Mouse (Mus musculus) midbrain, postnatal 0 days (tissue): ENCODE measurements around the gene Gm3233. TPM values are rescaled to one million over a fixed set of nuclear protein-coding genes. Genes with fewer than 3 reads are reported as not detected.
"Not testable (repeated sequence)": the region's sequence is repeated elsewhere in the genome, so short reads cannot be mapped to it uniquely, and the experiment has no call there.

ENCODE experiments used
- ATAC-seq: fragments of 200-750 bp; cut with Nextera tagmentation; 2 replicates; pipeline ENCODE4 v1.8.0; 2017; ENCODE audit warnings: moderate number of reproducible peaks, mild to moderate bottlenecking, moderate TSS enrichment, moderate library complexity; ENCODE audit not compliant: low FRiP score
- DNase-seq: peaks from one replicate; pipeline ENCODE4 v3.0.0-alpha.2; 2015; ENCODE audit warnings: low spot score
- H3K27ac ChIP-seq: fragments of 300-500 bp; sonication (generic); 2 replicates; pipeline ENCODE4 v1.5.1; 2014; ENCODE audit warnings: low read depth, mild to moderate bottlenecking, low read length, mixed read lengths
- H3K27me3 ChIP-seq: fragments of 300-500 bp; sonication (generic); 2 replicates; pipeline ENCODE4 v1.6.1; 2014; ENCODE audit warnings: low read length, control low read depth, mixed read lengths; ENCODE audit not compliant: insufficient read depth
- H3K36me3 ChIP-seq: fragments of 300-500 bp; sonication (generic); 2 replicates; pipeline ENCODE4 v1.6.1; 2014; ENCODE audit warnings: low read length, control low read depth, mixed read lengths; ENCODE audit not compliant: insufficient read depth
- H3K4me1 ChIP-seq: fragments of 300-500 bp; sonication (generic); 2 replicates; pipeline ENCODE4 v1.6.1; 2014; ENCODE audit warnings: mild to moderate bottlenecking, control low read depth, antibody characterized with exemption, low read length, mixed read lengths; ENCODE audit not compliant: insufficient read depth
- H3K4me2 ChIP-seq: fragments of 300-500 bp; sonication (generic); 2 replicates; pipeline ENCODE4 v1.6.1; 2014; ENCODE audit warnings: low read depth, mild to moderate bottlenecking, low read length, mixed read lengths; ENCODE audit not compliant: poor library complexity, severe bottlenecking
- H3K4me3 ChIP-seq: fragments of 300-500 bp; sonication (generic); 2 replicates; pipeline ENCODE4 v1.5.1; 2014; ENCODE audit warnings: low read depth, mild to moderate bottlenecking, low read length, moderate library complexity
- H3K9ac ChIP-seq: fragments of 300-500 bp; sonication (generic); replicated peaks from 2 replicates; pipeline ENCODE4 v1.6.1; 2014; ENCODE audit warnings: mild to moderate bottlenecking, low read length, moderate library complexity, mixed read lengths; ENCODE audit not compliant: poor library complexity, severe bottlenecking
- H3K9me3 ChIP-seq: fragments of 300-500 bp; sonication (generic); 2 replicates; pipeline ENCODE4 v1.6.1; 2016; ENCODE audit warnings: low read length, control low read depth
- CTCF ChIP-seq: IDR thresholded peaks from 2 replicates; pipeline ENCODE4 v1.5.1; 2016; ENCODE audit warnings: antibody characterized with exemption, mild to moderate bottlenecking
- WGBS: fragments of 180-500 bp; shearing (Covaris S2); extraction: QIAGEN DNeasy Blood & Tissue Kit; methylation state at CpG from one replicate; pipeline ENCODE4 v1.1.7; 2014; 5-methylcytosine and 5-hydroxymethylcytosine counted together
- polyA plus RNA-seq: library from polyadenylated mRNA; unstranded; fragments of >200 nt; fragmentation: Nextera tagmentation; extraction: Ambion mirVana; gene quantifications from 2 replicates; pipeline ENCODE4 v1.2.1, GENCODE M21; 2015
- total RNA-seq: library from RNA; depleted of rRNA; stranded (reverse); fragments of >200 nt; gene quantifications from 2 replicates; pipeline ENCODE4 v1.2.3, GENCODE M21; 2014

Gm3233 gene
- total and polyA plus RNA-seq, 2 experiments from 2014 or later = not detected

GRCm38 (mm10) chr10:77769727-77770126 lies 10.2 kb upstream of the Gm3233 start:
- H3K4me3 ChIP-seq = no peak overlapping the region
- H3K4me1 ChIP-seq = no peaks in the 10 kb centered on the region
- DNase-seq (no peak), ATAC-seq (no peak)
- no peaks in the 10 kb centered on the region for H3K27me3 ChIP-seq
- H3K36me3 ChIP-seq = no peaks in the 10 kb centered on the region
- H3K27ac ChIP-seq = no peak overlapping the region
- H3K9ac ChIP-seq = no peak overlapping the region
- 90% methylated on average over 1 of the region's 1 CpGs for WGBS
- H3K9me3 ChIP-seq = 0 out of 2 replicates have a peak, but pooled peaks cover 4% of the 10 kb centered on the region
- TF ChIP-seq CTCF = no peak
- no peak overlapping the region for H3K4me2 ChIP-seq

DNA sequence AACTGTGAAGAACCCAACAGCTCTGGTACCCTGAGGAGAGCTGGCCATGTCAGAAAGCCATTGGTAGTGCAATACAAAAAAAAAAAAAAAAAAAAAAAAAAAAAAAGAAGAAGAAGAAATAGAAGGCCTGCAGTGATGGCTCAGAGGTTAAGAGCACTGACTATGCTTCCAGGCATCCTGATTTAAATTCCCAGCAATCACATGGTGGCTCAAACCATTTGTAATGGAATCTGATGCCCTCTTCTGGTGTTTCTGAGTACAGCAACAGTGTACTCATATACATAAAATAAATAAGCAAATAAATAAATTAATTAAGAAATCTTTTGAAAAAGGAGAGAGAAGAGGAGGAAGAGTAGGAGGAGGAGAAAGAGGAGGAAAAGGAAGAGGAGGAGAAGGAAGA lies 6.0 kb downstream of the Gm3233 start:
- no peak overlapping the region for H3K9ac ChIP-seq
- no peak for DNase-seq
- TF ChIP-seq CTCF = peak; percentile 15; the same call in 1 of the 2 replicates
- H3K4me1 ChIP-seq = no peaks in the 10 kb centered on the region
- H3K27ac ChIP-seq = no peak overlapping the region
- no peak overlapping the region for H3K4me3 ChIP-seq
- no peaks in the 10 kb centered on the region for H3K27me3 ChIP-seq
- no peaks in the 10 kb centered on the region for H3K9me3 ChIP-seq
- no peak overlapping the region for H3K4me2 ChIP-seq
- no peaks in the 10 kb centered on the region for H3K36me3 ChIP-seq
- ATAC-seq = no peak

DNA sequence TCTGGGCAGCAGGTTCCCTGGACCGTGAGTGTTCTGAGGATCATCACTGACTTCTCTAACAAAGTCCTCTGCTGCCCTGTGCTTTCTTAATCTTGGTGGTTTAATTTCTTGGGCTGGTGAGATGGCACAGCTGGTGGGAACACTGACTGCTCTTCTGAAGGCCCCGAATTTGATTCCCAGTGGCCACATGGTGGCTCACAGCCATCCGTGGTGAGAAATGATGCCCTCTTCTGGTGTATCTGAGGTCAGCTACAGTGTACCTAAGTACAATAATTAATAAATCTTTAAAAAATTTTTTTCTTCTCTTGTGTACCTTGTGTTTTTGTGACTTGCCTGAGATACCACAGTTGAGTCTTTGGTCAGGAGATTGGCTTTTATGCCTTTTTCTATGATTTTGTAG lies 7.2 kb downstream of the Gm3233 start:
- 0 out of 2 replicates have a peak, but pooled peaks have one; percentile 9 for TF ChIP-seq CTCF
- H3K9ac ChIP-seq, H3K27ac ChIP-seq, H3K36me3 ChIP-seq, ATAC-seq, H3K4me1 ChIP-seq, H3K4me3 ChIP-seq, H3K27me3 ChIP-seq, DNase-seq, H3K9me3 ChIP-seq, H3K4me2 ChIP-seq: not testable (repeated sequence)
- WGBS = 60% methylated on average over 3 of the region's 3 CpGs

DNA sequence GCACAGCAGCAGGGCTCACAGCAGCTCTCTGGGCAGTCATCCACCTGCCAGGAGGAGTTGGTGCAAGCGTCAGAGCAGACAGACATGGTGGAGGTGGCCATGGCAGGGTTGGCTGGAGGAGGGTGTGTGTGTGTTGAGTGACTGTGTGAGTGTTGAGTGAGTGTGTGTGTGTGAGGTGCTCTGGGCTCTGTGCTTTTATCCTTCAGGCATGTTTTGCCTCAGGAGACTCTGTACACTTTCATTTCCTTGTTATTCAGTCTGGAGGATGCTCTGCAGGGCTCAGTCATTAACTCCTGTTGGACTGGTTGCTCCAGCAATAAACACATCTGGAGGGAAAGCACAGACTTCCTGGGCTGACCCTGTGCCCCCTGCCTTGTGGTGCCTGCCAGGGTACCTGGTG lies 8.2 kb downstream of the Gm3233 start, which contains the start of gene Gm9736:
Gene Gm9736, minus strand, starts transcription at position 101 of the 400 bp plus-strand sequence.
- ATAC-seq, H3K4me1 ChIP-seq, H3K9ac ChIP-seq, H3K9me3 ChIP-seq, H3K27ac ChIP-seq, DNase-seq, H3K4me3 ChIP-seq, H3K4me2 ChIP-seq, H3K36me3 ChIP-seq, H3K27me3 ChIP-seq: not testable (repeated sequence)
- WGBS = 44% methylated on average over 1 of the region's 1 CpGs

GRCm38 (mm10) chr10:77750686-77751085 lies 8.8 kb downstream of the Gm3233 start:
- not testable (repeated sequence) for H3K9me3 ChIP-seq, H3K36me3 ChIP-seq, H3K4me2 ChIP-seq, ATAC-seq, DNase-seq, H3K9ac ChIP-seq, H3K4me3 ChIP-seq, H3K27me3 ChIP-seq, H3K4me1 ChIP-seq, H3K27ac ChIP-seq
- WGBS = 63% methylated on average over 1 of the region's 1 CpGs

DNA sequence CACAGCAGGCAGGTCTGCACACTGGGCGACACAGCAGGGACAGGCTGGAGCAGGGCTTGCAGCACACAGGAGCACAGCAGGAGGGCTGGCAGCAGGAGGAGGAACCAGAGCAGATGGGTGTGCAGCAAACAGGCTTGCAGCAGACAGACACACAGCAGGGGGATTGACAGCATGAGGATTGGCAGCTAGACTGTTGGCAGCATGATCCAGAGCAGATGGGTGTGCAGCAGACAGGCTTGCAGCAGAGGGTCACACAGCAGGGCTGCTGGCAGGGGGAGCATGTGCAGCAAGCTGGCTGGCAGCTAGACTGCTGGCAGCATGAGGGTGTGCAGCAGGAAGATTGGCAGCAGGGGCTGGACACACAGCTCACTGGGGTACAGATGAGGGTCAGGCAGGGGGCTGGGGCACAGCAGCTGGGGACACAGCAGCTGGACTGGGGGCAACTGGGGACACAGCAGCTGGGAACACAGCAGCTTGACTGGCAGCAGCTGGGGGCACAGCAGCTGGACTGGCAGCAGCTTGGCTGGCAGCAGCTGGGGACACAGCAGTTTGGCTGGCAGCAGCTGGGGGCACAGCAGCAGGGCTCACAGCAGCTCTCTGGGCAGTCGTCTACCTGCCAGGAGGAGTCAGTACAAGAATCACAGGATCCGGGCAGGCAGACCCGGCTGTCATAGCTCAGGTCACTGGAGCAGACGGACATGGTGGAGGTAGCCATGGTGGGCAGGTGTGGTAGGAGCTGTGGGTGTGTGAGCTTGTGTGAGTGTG lies 17.4 kb downstream of the Gm3233 start, which contains the start of gene Gm18596:
Gene Gm18596, minus strand, starts transcription at position 715 of the 765 bp plus-strand sequence.
- not testable (repeated sequence) for H3K4me3 ChIP-seq, DNase-seq, ATAC-seq, H3K27me3 ChIP-seq, H3K36me3 ChIP-seq, H3K4me1 ChIP-seq, H3K9me3 ChIP-seq, H3K4me2 ChIP-seq, H3K27ac ChIP-seq, H3K9ac ChIP-seq
- WGBS = 55% methylated on average over 4 of the region's 5 CpGs
